Mouse (Mus musculus) spleen, postnatal 10 days (tissue): Measurements from ENCODE around the gene Hoxb13.

ENCODE experiments used
- DNase-seq, 2 experiments: peaks; one replicate each; pipeline ENCODE4 v3.0.0; 2021 to 2022; ENCODE audit warnings: low spot score in 2 of 2

Gene Hoxb13

GRCm38 (mm10) chr11:96193521-96194400 lies at the start of gene Hoxb13:
TSS of gene Hoxb13 (plus strand) at chr11:96194316.
- no peak for DNase-seq

GRCm38 (mm10) chr11:96145622-96146270 lies 48.4 kb upstream of the Hoxb13 start:
- DNase-seq: peak in 1 of 2 experiments; percentile 57

- DNase-seq: no peak
Measured at GRCm38 (mm10) chr11:96147471-96147870, 46.6 kb upstream of the Hoxb13 start.

- DNase-seq: no peak
Measured at GRCm38 (mm10) chr11:96164769-96165168, 29.3 kb upstream of the Hoxb13 start.

GRCm38 (mm10) chr11:96168125-96168524 lies 26.0 kb upstream of the Hoxb13 start:
- DNase-seq: no peak

- DNase-seq: no peak
Measured at GRCm38 (mm10) chr11:96169016-96169415, 25.1 kb upstream of the Hoxb13 start.

GRCm38 (mm10) chr11:96170711-96171379 lies 23.3 kb upstream of the Hoxb13 start:
- DNase-seq: no peak

GRCm38 (mm10) chr11:96171601-96172000 lies 22.5 kb upstream of the Hoxb13 start:
- DNase-seq: no peak

GRCm38 (mm10) chr11:96172511-96173287 lies 21.4 kb upstream of the Hoxb13 start:
- no peak for DNase-seq

GRCm38 (mm10) chr11:96173288-96173840 lies 20.8 kb upstream of the Hoxb13 start:
- no peak for DNase-seq

- DNase-seq: no peak
Measured at GRCm38 (mm10) chr11:96174881-96175280, 19.2 kb upstream of the Hoxb13 start.

- no peak for DNase-seq
Measured at GRCm38 (mm10) chr11:96175511-96175910, 18.6 kb upstream of the Hoxb13 start.

- DNase-seq: no peak
Measured at GRCm38 (mm10) chr11:96175951-96176530, 18.1 kb upstream of the Hoxb13 start.

- DNase-seq: no peak
Measured at GRCm38 (mm10) chr11:96176841-96177240, 17.3 kb upstream of the Hoxb13 start.

- DNase-seq: no peak
Measured at GRCm38 (mm10) chr11:96177546-96178174, 16.5 kb upstream of the Hoxb13 start.

- DNase-seq: no peak
Measured at GRCm38 (mm10) chr11:96178356-96178755, 15.8 kb upstream of the Hoxb13 start.

GRCm38 (mm10) chr11:96178911-96179503 lies 15.1 kb upstream of the Hoxb13 start:
- no peak for DNase-seq

- DNase-seq: no peak
Measured at GRCm38 (mm10) chr11:96181061-96181460, 13.1 kb upstream of the Hoxb13 start.

- no peak for DNase-seq
Measured at GRCm38 (mm10) chr11:96184233-96184632, 9.9 kb upstream of the Hoxb13 start.

- DNase-seq: no peak
Measured at GRCm38 (mm10) chr11:96187321-96187720, 6.8 kb upstream of the Hoxb13 start.
